Mouse (Mus musculus) hindbrain, embryonic 15.5 days (tissue): Measurements from ENCODE around the gene Phc2. TPM values are rescaled to one million over a fixed set of nuclear protein-coding genes. Genes with fewer than 3 reads are reported as not detected.

Experiments
- ATAC-seq: fragments of 200-750 bp; cut with Nextera tagmentation; 2 replicates; pipeline ENCODE4 v1.8.0; 2017; ENCODE audit warnings: low read depth, moderate number of reproducible peaks, moderate TSS enrichment; ENCODE audit not compliant: low FRiP score
- H3K27ac ChIP-seq: fragments of 300-500 bp; sonication (generic); replicated peaks from 2 replicates; pipeline ENCODE4 v1.5.1; 2015; ENCODE audit warnings: mild to moderate bottlenecking, inconsistent platforms
- H3K27me3 ChIP-seq: fragments of 300-500 bp; sonication (generic); 2 replicates; pipeline ENCODE4 v1.6.1; 2015; ENCODE audit warnings: control low read depth, inconsistent platforms
- H3K36me3 ChIP-seq: fragments of 300-500 bp; sonication (generic); 2 replicates; pipeline ENCODE4 v1.6.1; 2015; ENCODE audit warnings: control low read depth, inconsistent platforms
- H3K4me1 ChIP-seq: fragments of 300-500 bp; sonication (generic); replicated peaks from 2 replicates; pipeline ENCODE4 v1.6.1; 2015; ENCODE audit warnings: control low read depth, inconsistent platforms
- H3K4me2 ChIP-seq: fragments of 300-500 bp; sonication (generic); 2 replicates; pipeline ENCODE4 v1.6.1; 2015; ENCODE audit warnings: moderate library complexity, mild to moderate bottlenecking, inconsistent platforms
- H3K4me3 ChIP-seq: fragments of 300-500 bp; sonication (generic); 2 replicates; pipeline ENCODE4 v1.5.1; 2015; ENCODE audit warnings: mild to moderate bottlenecking, inconsistent platforms
- H3K9ac ChIP-seq: fragments of 300-500 bp; sonication (generic); 2 replicates; pipeline ENCODE4 v1.6.1; 2015; ENCODE audit warnings: inconsistent platforms
- H3K9me3 ChIP-seq: fragments of 300-500 bp; sonication (generic); 2 replicates; pipeline ENCODE4 v1.6.1; 2016; ENCODE audit warnings: control low read depth, inconsistent platforms
- WGBS: fragments of 180-500 bp; shearing (Covaris S2); methylation state at CpG from one replicate; pipeline ENCODE4 v1.1.7; 2015; 5-methylcytosine and 5-hydroxymethylcytosine counted together
- polyA plus RNA-seq: library from polyadenylated mRNA; unstranded; fragments of >200 nt; fragmentation: Nextera tagmentation; extraction: Ambion mirVana; gene quantifications from 2 replicates; pipeline ENCODE4 v1.2.1, GENCODE M21; 2015

Phc2 gene
- polyA plus RNA-seq, 1 experiment from 2014 or later = 71.5 TPM

GRCm38 (mm10) chr4:128737137-128737589, 82.7 kb downstream of the Phc2 start:
- WGBS = 7% methylated on average over 6 of the region's 6 CpGs
- Histone ChIP-seq H3K4me3 (no peak overlapping the region), H3K9ac (no peak overlapping the region), H3K4me2 (peak overlapping the region; percentile 30; the same call in 1 of the 2 replicates), H3K27ac (peak overlapping the region; percentile 81), H3K9me3 (no peaks in the 10 kb centered on the region), H3K27me3 (no peaks in the 10 kb centered on the region), H3K4me1 (peaks cover 67% of the 10 kb centered on the region), H3K36me3 (no peaks in the 10 kb centered on the region)
- 0 out of 2 replicates have a peak, but pooled peaks have one; percentile 28 for ATAC-seq

GRCm38 (mm10) chr4:128737825-128738610, 83.5 kb downstream of the Phc2 start:
- no peak overlapping the region for H3K4me3 ChIP-seq
- no peak for ATAC-seq
- H3K4me2 ChIP-seq = no peak overlapping the region
- H3K27me3 ChIP-seq = no peaks in the 10 kb centered on the region
- peaks cover 68% of the 10 kb centered on the region for H3K4me1 ChIP-seq
- H3K9ac ChIP-seq = no peak overlapping the region
- 52% methylated on average over 14 of the region's 14 CpGs for WGBS
- H3K27ac ChIP-seq = peak overlapping the region; percentile 81
- no peaks in the 10 kb centered on the region for H3K9me3 ChIP-seq
- no peaks in the 10 kb centered on the region; the same call in 1 of the 2 replicates for H3K36me3 ChIP-seq

GRCm38 (mm10) chr4:128740878-128741277, 86.4 kb downstream of the Phc2 start:
- ATAC-seq = no peak
- 64% methylated on average over 1 of the region's 1 CpGs for WGBS
- peaks cover 41% of the 10 kb centered on the region for H3K4me1 ChIP-seq

GRCm38 (mm10) chr4:128741906-128742305, 87.4 kb downstream of the Phc2 start:
- 36% methylated on average over 5 of the region's 5 CpGs for WGBS
- Histone ChIP-seq H3K36me3 (peaks cover 37% of the 10 kb centered on the region), H3K4me1 (peaks cover 30% of the 10 kb centered on the region), H3K9ac (no peak overlapping the region), H3K27me3 (no peaks in the 10 kb centered on the region), H3K9me3 (no peaks in the 10 kb centered on the region), H3K27ac (peak overlapping the region; percentile 40; the same call in 1 of the 2 replicates), H3K4me2 (no peak overlapping the region), H3K4me3 (no peak overlapping the region)
- ATAC-seq = no peak

More at GRCm38 (mm10) chr4:128740878-128741277, 86.4 kb downstream of the Phc2 start:
- no peaks in the 10 kb centered on the region for H3K9me3 ChIP-seq
- no peak overlapping the region for H3K4me2 ChIP-seq
- peaks cover 26% of the 10 kb centered on the region for H3K36me3 ChIP-seq
- no peak overlapping the region for H3K9ac ChIP-seq
- H3K27ac ChIP-seq = no peak overlapping the region
- no peak overlapping the region for H3K4me3 ChIP-seq
- H3K27me3 ChIP-seq = no peaks in the 10 kb centered on the region

GRCm38 (mm10) chr4:128742379-128742970, 88.0 kb downstream of the Phc2 start:
- ATAC-seq = peak; percentile 51; the same call in 1 of the 2 replicates
- Histone ChIP-seq H3K9ac (no peak overlapping the region), H3K27me3 (no peaks in the 10 kb centered on the region), H3K4me3 (no peak overlapping the region), H3K9me3 (no peaks in the 10 kb centered on the region), H3K4me1 (peaks cover 25% of the 10 kb centered on the region), H3K36me3 (peaks cover 42% of the 10 kb centered on the region), H3K27ac (no peak overlapping the region; the same call in 1 of the 2 replicates), H3K4me2 (no peak overlapping the region)
- WGBS = 40% methylated on average over 10 of the region's 10 CpGs

- H3K27me3 ChIP-seq = no peaks in the 10 kb centered on the region
- no peak overlapping the region for H3K4me3 ChIP-seq
- peaks cover 49% of the 10 kb centered on the region for H3K36me3 ChIP-seq
- no peak overlapping the region; the same call in 1 of the 2 replicates for H3K27ac ChIP-seq
- H3K9ac ChIP-seq = no peak overlapping the region
- 66% methylated on average over 12 of the region's 12 CpGs for WGBS
- H3K4me2 ChIP-seq = no peak overlapping the region
- ATAC-seq = no peak
- no peaks in the 10 kb centered on the region for H3K9me3 ChIP-seq
- peaks cover 18% of the 10 kb centered on the region for H3K4me1 ChIP-seq
These were observed 88.6 kb downstream of the Phc2 start for GRCm38 (mm10) chr4:128743031-128743626.

- Histone ChIP-seq H3K4me1 (peaks cover 14% of the 10 kb centered on the region), H3K4me2 (no peak overlapping the region), H3K27me3 (no peaks in the 10 kb centered on the region), H3K9ac (no peak overlapping the region), H3K9me3 (no peaks in the 10 kb centered on the region), H3K27ac (no peak overlapping the region), H3K4me3 (no peak overlapping the region), H3K36me3 (peaks cover 69% of the 10 kb centered on the region)
- WGBS = 96% methylated on average over 8 of the region's 8 CpGs
- no peak for ATAC-seq
These were observed 90.7 kb downstream of the Phc2 start for GRCm38 (mm10) chr4:128745160-128745559.

GRCm38 (mm10) chr4:128747614-128748270, 93.2 kb downstream of the Phc2 start:
- Histone ChIP-seq H3K27ac (peak overlapping the region; percentile 17; the same call in 1 of the 2 replicates), H3K9me3 (no peaks in the 10 kb centered on the region), H3K9ac (no peak overlapping the region), H3K4me3 (no peak overlapping the region), H3K4me2 (no peak overlapping the region), H3K27me3 (no peaks in the 10 kb centered on the region), H3K36me3 (peaks cover 93% of the 10 kb centered on the region), H3K4me1 (peaks cover 4% of the 10 kb centered on the region)
- 71% methylated on average over 22 of the region's 22 CpGs for WGBS
- ATAC-seq = no peak

- Histone ChIP-seq H3K27me3 (no peaks in the 10 kb centered on the region), H3K4me2 (no peak overlapping the region), H3K4me1 (no peaks in the 10 kb centered on the region), H3K36me3 (peaks cover 93% of the 10 kb centered on the region), H3K9me3 (no peaks in the 10 kb centered on the region), H3K27ac (0 out of 2 replicates have a peak overlapping the region, but pooled peaks have one; percentile 17), H3K9ac (no peak overlapping the region), H3K4me3 (no peak overlapping the region)
- WGBS = 91% methylated on average over 7 of the region's 7 CpGs
- no peak for ATAC-seq
These were observed 93.8 kb downstream of the Phc2 start for GRCm38 (mm10) chr4:128748309-128748708.

- Histone ChIP-seq H3K9ac (no peak overlapping the region), H3K27ac (no peak overlapping the region), H3K4me2 (no peak overlapping the region), H3K9me3 (no peaks in the 10 kb centered on the region), H3K4me3 (no peak overlapping the region), H3K4me1 (no peaks in the 10 kb centered on the region), H3K27me3 (no peaks in the 10 kb centered on the region), H3K36me3 (peaks cover 72% of the 10 kb centered on the region)
- no peak for ATAC-seq
- 71% methylated on average over 5 of the region's 5 CpGs for WGBS
These were observed 96.5 kb downstream of the Phc2 start for GRCm38 (mm10) chr4:128751006-128751405.

GRCm38 (mm10) chr4:128752031-128752757, 97.7 kb downstream of the Phc2 start:
- Histone ChIP-seq H3K9me3 (no peaks in the 10 kb centered on the region), H3K27me3 (no peaks in the 10 kb centered on the region), H3K9ac (no peak overlapping the region), H3K27ac (no peak overlapping the region), H3K4me1 (no peaks in the 10 kb centered on the region), H3K4me3 (no peak overlapping the region), H3K4me2 (no peak overlapping the region), H3K36me3 (peaks cover 61% of the 10 kb centered on the region)
- no peak for ATAC-seq
- WGBS = 89% methylated on average over 13 of the region's 13 CpGs
